Mouse (Mus musculus) hindlimb bud, embryonic 11.5 days (tissue): ENCODE data around the gene Resp18.
"Not testable (repeated sequence)": the region's sequence is repeated elsewhere in the genome, so short reads cannot be mapped to it uniquely, and the experiment has no call there.

Experiments
- DNase-seq: peaks from one replicate; pipeline ENCODE4 v3.0.0-alpha.2; 2012; ENCODE audit warnings: low read depth, low spot score; ENCODE audit errors: extremely low spot score

The Resp18 gene

DNA sequence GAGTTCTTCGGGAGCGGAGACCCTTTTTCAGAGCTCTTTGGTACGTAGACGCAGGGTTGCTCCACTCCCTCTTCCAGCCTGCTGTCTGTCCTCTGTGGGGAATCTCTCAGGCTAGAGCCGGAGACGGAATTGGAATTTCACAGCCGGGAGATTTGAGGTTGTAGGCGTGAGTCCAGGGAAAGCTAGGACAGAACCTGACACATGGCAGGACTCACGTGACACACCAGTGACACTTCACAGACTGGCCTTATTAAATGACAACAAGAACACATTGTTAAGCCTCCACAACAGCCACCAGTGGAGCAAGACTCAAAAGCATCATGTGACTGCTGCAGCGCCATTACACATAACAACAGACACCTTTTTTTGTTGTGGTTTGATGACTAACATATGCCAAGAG, 38.6 kb downstream of the Resp18 start:
- no peak for DNase-seq

DNA sequence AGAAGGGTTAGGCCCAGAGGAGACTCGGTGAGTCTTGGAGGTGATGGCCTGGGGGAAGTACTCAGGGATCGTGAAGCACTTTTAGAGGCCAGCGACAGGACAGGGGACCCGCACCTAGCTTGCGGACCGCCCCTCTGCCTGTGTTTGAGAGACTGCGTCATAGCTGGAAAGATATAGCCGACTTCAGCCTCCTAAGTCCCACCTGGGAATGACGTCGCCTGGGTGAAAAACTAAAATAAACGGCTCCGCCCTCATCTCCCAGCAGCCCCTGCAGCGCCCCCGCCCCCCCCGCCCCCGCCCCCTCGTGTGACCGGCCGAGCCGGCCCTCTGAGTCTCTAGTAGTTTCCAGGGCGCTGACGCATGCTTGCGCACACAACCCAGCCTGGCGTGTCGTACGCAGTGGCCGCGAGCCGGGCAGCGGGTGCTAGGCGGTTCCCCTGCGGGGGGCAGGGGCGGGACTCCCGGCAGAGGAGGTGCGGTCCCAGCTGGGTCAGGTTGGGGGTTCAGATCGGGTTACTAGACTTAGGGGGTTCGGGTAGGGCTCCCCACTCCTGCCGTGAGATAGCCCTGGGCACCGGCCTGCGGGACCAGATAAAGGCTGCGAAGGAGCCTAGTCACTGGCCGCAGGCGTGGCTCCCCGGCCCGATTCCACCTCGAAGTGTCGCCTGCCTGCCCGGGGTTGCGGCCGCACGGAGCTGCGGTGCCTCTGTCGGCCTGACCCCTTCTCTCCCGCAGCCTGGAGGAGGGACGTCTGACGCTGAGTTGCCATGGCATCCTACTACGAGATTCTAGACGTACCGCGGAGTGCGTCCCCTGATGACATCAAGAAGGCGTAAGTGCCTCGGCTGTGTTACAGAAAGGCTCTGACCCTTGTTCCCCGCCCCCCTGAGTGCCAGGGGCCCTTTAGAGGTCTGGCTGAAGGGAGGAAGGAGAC, 41.8 kb downstream of the Resp18 start, which contains the start of gene Dnajb2:
Gene Dnajb2 (plus strand): TSS at position 290 of the 934 bp plus-strand sequence.
- no peak for DNase-seq

DNA sequence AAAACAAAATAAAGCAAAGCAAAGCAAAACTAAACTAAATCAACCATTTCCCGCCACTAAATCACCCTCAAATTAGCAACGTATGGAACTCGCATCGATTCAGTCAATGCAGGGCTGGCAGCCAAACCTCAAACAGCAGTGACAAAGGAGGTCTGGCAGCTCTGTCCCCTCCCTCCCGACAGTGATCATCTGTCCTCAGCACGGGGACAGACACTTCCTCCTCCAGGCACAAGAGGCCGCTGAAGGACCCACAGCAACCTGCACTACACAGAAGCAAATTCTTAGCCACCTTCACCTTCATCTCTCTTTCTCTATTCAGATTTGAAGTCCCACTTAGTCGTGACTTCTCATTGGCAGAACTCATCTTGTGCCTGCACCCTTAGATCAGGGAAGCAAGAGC, 43.6 kb downstream of the Resp18 start:
- no peak for DNase-seq

DNA sequence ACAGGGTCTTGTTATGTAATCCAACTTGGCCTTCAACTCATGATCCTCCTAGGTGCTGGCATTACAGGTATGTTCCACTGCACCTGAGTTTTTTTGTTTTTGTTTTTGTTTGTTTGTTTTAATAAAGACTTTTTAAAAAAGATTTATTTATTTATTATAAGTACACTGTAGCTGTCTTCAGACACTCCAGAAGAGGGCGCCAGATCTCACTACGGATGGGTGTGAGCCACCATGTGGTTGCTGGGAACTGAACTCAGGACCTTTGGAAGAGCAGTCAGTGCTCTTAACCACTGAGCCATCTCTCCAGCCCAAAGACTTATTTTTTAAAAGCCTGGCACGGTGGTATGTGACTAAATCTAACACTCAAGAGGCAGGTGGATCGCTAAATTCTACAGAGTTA, 45.7 kb downstream of the Resp18 start:
- not testable (repeated sequence) for DNase-seq

DNA sequence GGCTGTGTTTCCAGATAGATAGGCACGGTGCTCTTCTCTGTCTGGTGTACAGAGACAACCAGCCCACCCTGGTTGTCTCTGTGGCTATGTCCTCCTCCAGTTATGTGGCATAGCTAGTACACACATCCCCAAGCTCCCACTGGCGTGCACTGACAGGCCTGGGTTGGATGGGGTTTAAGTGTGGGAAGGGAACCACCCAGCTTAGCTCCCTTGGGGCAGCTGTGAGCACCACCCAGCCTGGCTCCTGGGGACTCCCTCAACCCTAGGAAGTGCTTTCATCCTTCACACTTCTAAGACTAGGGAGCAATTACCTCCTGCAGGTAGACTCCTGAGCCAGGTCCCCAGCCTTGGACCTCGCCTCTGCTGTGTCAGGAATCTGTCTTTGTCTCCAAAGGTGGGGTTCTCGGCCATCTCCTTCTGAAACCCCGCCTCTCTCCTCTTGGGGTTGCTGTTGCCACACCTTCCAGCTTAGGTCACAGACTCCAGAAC, 46.5 kb downstream of the Resp18 start, which contains the start of gene A630095N17Rik:
Gene A630095N17Rik (minus strand): TSS at position 439 of the 489 bp plus-strand sequence.
- DNase-seq = no peak

DNA sequence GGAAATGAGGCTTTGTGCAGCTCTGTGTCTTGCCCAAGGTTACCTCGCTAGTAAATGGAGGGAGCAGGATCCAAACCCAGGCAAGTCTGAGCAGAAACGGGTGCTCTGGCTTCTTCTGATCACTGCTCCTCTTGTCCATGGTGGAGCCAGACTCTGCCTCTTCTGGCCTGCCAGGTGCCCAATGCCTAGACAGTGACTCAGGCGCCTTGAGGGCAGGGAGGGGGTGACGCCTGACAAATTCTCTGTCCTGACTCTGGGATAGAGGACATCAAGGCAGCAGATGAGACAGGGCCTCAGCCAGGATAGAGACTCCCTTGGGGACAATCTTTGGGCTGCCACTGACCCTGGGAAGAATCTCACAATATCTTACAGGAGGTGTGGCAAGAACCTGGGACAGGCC, 47.0 kb downstream of the Resp18 start:
- DNase-seq = no peak

DNA sequence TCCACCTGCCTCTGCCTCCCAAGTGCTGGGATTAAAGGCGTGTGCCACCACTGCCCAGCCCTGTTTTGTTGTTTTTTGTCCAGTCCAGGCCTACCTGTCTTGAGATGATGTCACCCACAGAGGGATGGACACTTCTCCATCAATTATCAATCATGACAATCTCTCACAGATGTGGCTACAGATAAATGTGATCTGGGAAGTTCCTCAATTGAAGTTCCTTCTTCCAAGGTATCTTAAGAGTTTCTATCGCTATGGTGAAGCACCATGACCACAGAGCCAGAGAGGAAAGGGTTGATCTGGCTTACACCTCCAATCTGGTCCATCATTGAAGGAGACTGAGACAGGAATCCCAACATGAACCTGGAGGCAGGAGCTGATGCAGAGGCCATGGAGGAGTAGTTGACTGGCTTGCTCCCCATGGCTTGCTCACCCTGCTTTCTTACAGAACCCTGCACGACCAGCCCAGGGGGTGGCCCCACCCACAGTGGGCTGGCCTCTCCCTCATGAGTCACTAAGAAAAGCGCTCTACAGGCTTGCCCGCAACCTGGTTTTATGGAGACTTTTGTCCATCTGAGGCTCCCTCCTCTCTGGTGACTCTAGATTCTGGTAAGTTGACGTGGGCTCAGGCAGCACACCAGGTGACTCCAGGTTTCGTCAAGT, 47.8 kb downstream of the Resp18 start:
- no peak for DNase-seq

DNA sequence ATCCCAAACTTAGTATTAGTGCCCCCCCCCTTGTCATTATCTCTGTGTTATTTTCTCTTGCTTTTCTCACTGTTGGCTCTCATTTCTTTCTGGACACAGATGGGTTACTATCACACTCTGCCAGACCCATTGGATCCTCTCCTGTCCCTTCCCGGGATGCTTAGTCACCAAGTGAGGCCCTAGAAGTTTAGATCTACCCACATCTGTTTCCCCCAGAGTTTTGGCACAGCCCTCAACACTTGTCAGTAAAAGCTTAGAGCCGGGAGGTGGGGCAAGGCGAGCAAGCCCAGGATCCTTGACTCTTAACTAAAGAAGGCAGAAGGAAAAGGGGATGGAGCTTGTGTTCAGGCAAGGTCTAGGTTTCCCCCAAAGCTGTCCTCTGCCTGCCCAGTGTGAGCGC, 49.1 kb downstream of the Resp18 start:
- DNase-seq = no peak

DNA sequence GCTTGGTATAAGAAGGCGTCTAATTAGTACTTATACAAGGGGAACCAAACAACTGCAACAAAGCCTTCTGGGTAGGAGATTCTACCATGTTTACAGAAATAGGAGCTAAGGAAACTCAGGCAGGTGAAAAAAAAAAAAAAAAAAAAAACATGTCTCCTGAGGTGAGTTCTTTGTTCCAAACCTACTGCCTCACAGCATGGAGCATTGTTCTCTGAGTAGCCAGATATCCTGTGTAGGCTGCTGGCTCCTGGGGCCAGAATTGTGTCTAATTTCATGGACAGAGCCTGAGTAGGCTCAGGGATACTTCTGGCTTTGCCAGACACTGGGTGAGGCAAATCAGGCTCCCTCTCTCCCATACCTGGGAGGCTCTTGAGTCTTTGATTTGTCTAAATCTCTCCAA, 50.6 kb downstream of the Resp18 start:
- no peak for DNase-seq

DNA sequence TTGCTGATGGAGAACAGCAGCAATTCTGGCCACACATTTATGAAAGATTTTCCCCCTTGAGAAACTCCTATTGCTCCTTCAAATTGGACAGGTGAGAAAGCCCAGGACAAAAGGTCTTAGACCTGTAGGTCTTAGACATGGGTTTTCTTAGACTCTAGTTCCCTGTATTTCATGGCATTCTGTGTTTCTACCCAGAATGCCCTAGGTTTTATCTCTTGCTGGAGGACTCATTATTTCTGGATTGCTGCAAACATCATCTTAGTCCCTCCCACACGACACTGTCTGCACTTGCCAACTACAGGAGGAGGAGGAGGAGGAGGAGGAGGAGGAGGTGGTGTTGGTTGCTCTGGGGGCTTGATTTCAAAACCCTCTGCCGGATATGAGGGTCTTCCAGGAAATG, 52.1 kb downstream of the Resp18 start:
- DNase-seq = no peak

DNA sequence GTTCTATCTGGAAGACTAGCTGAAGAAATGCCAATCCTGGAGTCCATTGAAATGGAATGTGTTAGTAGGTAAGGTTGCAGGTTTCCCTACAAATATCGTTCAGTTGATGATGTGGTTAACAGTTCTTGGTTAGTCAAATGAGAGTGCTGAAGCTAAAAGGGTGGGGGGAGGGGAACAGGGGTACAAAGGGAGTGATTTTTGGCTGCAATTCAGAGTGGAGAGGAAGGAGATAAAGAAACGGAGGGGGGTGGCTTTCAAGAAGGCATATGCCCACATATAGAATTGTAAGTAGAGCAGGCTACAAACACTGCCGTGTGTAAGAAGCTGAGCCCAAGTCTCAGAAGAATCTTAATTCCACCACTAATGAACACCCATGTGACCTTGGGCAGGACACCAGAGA, 52.7 kb downstream of the Resp18 start:
- no peak for DNase-seq

DNA sequence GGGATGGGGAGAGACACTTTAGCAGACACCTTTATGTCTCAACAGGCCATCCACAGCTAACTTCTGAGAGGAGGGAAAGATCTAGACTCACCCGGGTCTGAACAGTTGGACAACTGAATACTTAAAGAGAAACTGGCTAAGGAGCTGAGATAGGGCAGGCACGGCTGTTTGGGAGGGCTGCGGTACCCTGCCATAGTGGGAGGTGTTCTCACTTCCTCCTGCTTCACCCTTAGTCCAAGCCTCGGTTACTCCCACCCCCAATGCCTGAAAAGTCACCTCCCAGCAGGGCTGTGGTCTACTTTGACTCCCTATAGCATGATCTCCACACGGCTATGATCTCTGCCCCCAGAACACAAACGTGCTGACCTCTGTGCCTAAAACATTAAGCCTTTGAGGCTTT, 54.7 kb downstream of the Resp18 start:
- DNase-seq = no peak

DNA sequence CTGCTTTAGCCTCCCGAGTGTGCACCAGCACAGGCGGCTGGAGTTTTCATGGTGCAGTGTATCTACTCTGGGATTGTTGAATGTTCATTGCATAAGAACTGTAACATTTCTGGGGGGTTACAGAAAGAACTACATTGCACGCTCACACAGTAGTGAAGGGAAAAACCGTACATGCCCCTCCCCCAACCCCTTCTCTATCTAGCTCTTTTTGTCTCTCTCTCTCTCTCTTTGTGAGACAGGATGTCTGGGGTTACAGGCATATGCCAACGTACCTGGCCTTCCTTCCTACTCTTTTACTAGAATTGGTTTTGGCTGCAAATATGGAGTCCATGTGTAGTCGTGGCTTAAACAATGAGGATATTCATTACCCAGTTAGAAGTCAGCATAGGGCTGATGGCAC, 55.3 kb downstream of the Resp18 start:
- no peak for DNase-seq
